Mouse (Mus musculus) heart, adult 2 months (tissue): ENCODE measurements at regions not wholly inside any gene's neighbourhood (a gene's known extent, or its start where the extent isn't known, plus 50 kb on each side); places are given as distances from the start of the nearest gene placed in this dataset.

Experiments
- CTCF ChIP-seq: fragments of 200-600 bp; IDR thresholded peaks from 2 replicates; pipeline ENCODE4 v1.8.1; 2022; ENCODE audit warnings: antibody characterized with exemption, mild to moderate bottlenecking, moderate library complexity
- EP300 ChIP-seq: fragments of 200-500 bp; IDR thresholded peaks from 2 replicates; pipeline ENCODE4 v1.6.1; 2011; ENCODE audit warnings: low read depth, low read length, control low read depth; ENCODE audit not compliant: insufficient read depth

DNA sequence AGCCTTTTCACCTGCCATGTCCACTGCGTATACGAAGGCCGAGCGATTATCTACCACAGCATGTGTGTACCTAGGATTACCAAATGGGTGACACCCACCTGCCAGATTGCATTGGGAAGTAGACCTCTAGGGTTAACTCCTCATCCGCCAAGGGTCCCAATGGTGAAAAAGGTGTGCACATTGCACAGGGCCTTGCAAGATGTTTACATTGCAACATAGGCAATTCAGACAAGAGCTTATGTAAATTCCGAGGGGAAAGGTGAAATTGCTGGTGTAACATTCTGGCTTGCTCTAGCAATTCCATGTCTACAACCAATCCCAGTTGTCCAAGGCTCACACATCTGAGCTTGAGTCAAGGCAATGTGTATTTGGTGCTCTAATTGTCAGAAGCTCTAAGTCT is 245.7 kb downstream of the Rsl24d1 start:
- no peak for TF ChIP-seq CTCF
- TF ChIP-seq EP300: no peak
